Mouse (Mus musculus) heart, adult 2 months (tissue): ENCODE results near the gene Cpt1b.

Experiments used
- CTCF ChIP-seq: fragments of 200-600 bp; IDR thresholded peaks from 2 replicates; pipeline ENCODE4 v1.8.1; 2022; ENCODE audit warnings: antibody characterized with exemption, mild to moderate bottlenecking, moderate library complexity
- POLR2A ChIP-seq: fragments of 200-500 bp; IDR thresholded peaks from 2 replicates; pipeline ENCODE4 v1.6.1; 2011; ENCODE audit warnings: mild to moderate bottlenecking, low read depth, low read length, control low read depth; ENCODE audit not compliant: insufficient read depth

DNA sequence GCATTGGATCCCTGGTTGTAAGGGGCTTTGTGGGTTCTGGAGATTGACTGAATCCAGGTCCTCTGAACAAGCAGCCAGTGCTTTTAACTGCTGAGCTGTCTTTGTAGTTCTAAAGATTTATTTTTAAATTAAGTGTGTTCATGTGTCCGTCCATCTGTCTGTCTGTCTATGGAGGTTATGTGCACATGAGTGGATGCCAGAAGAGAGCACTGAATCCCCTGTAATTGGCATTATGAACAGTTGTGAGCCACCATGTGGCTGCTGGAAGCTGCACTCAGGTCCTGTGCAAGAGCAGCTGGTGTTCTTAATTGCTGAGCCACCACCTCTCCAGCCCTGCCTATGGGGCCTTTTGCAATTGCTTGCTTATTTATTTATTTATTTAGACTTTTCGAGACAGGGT, 27.5 kb downstream of the Cpt1b start:
- TF ChIP-seq CTCF: no peak
- TF ChIP-seq POLR2A: no peak
